Mouse (Mus musculus): ENCODE measurements around the gene Yeats4. TPM values are rescaled to one million over a fixed set of nuclear protein-coding genes. Genes with fewer than 3 reads are reported as not detected.
A peak's percentile ranks its signal among the peaks of the same experiment; 100 is the strongest.

The Yeats4 gene
- 53.4 and 59.1 TPM in 2 replicates for polyA plus RNA-seq (2011; ENCODE audit: insufficient read depth, insufficient read length, low replicate concordance, missing spikeins)

- Histone ChIP-seq H3K4me3 (replicated peaks; ENCODE audit: control insufficient read depth, low read depth, low read length) (peak within 1 kb of the TSS; percentile 81), H3K27ac (ENCODE audit: control insufficient read depth, insufficient read depth, low read depth, low read length, poor library complexity) (peak within 1 kb of the TSS; percentile 97), H3K4me1 (ENCODE audit: control insufficient read depth, insufficient read depth, low read length) (peaks cover 1% of the 10 kb centered on the region; the same call in 1 of the 2 replicates)
- TF ChIP-seq CTCF (IDR thresholded peaks at IDR 0.05; ENCODE audit: control insufficient read depth, insufficient read depth, low read length) (no peak), POLR2A (IDR thresholded peaks at IDR 0.05; ENCODE audit: borderline replicate concordance, control insufficient read depth, low read depth, low read length) (peak; percentile 83; the same call in 1 of the 2 replicates)
- 2% methylated on average over 63 of the region's 63 CpGs for WGBS
These were observed at the start of gene Yeats4 for GRCm38 (mm10) chr10:117224102-117224990. TSS of gene Yeats4 (minus strand) at chr10:117224507.

- H3K4me1 ChIP-seq (ENCODE audit: control insufficient read depth, insufficient read depth, low read length), result peaks cover 2% of the 10 kb centered on the region; the same call in 1 of the 2 replicates
- H3K4me3 ChIP-seq (replicated peaks; ENCODE audit: control insufficient read depth, low read depth, low read length), result no peak overlapping the region
- no peak overlapping the region for H3K27ac ChIP-seq (ENCODE audit: control insufficient read depth, insufficient read depth, low read depth, low read length, poor library complexity)
- TF ChIP-seq POLR2A (IDR thresholded peaks at IDR 0.05; ENCODE audit: borderline replicate concordance, control insufficient read depth, low read depth, low read length), result no peak
- TF ChIP-seq CTCF (IDR thresholded peaks at IDR 0.05; ENCODE audit: control insufficient read depth, insufficient read depth, low read length), result no peak
These were observed 47.7 kb upstream of the Yeats4 start for GRCm38 (mm10) chr10:117272023-117272422.

- Histone ChIP-seq H3K4me1 (ENCODE audit: control insufficient read depth, insufficient read depth, low read length) (no peaks in the 10 kb centered on the region), H3K4me3 (replicated peaks; ENCODE audit: control insufficient read depth, low read depth, low read length) (no peak overlapping the region), H3K27ac (ENCODE audit: control insufficient read depth, insufficient read depth, low read depth, low read length, poor library complexity) (no peak overlapping the region)
- no peak for TF ChIP-seq POLR2A (IDR thresholded peaks at IDR 0.05; ENCODE audit: borderline replicate concordance, control insufficient read depth, low read depth, low read length)
- TF ChIP-seq CTCF (IDR thresholded peaks at IDR 0.05; ENCODE audit: control insufficient read depth, insufficient read depth, low read length), result no peak
These were observed 35.6 kb upstream of the Yeats4 start for GRCm38 (mm10) chr10:117259870-117260269.

GRCm38 (mm10) chr10:117238603-117239002, 14.3 kb upstream of the Yeats4 start, which contains the start of gene 9530003J23Rik:
TSS of gene 9530003J23Rik (minus strand) at chr10:117238703.
- 83% methylated on average over 12 of the region's 12 CpGs for WGBS
- Histone ChIP-seq H3K4me3 (replicated peaks; ENCODE audit: control insufficient read depth, low read depth, low read length) (no peak within 1 kb of the TSS), H3K4me1 (ENCODE audit: control insufficient read depth, insufficient read depth, low read length) (no peaks in the 10 kb centered on the region), H3K27ac (ENCODE audit: control insufficient read depth, insufficient read depth, low read depth, low read length, poor library complexity) (no peak within 1 kb of the TSS)
- TF ChIP-seq CTCF (IDR thresholded peaks at IDR 0.05; ENCODE audit: control insufficient read depth, insufficient read depth, low read length) (no peak), POLR2A (IDR thresholded peaks at IDR 0.05; ENCODE audit: borderline replicate concordance, control insufficient read depth, low read depth, low read length) (no peak)

GRCm38 (mm10) chr10:117235866-117236265, 11.6 kb upstream of the Yeats4 start:
- no peaks in the 10 kb centered on the region for H3K4me1 ChIP-seq (ENCODE audit: control insufficient read depth, insufficient read depth, low read length)
- 67% methylated on average over 11 of the region's 11 CpGs for WGBS
- no peak overlapping the region for H3K27ac ChIP-seq (ENCODE audit: control insufficient read depth, insufficient read depth, low read depth, low read length, poor library complexity)
- TF ChIP-seq CTCF (IDR thresholded peaks at IDR 0.05; ENCODE audit: control insufficient read depth, insufficient read depth, low read length), result no peak
- TF ChIP-seq POLR2A (IDR thresholded peaks at IDR 0.05; ENCODE audit: borderline replicate concordance, control insufficient read depth, low read depth, low read length), result no peak
- no peak overlapping the region for H3K4me3 ChIP-seq (replicated peaks; ENCODE audit: control insufficient read depth, low read depth, low read length)

GRCm38 (mm10) chr10:117234825-117235224, 10.5 kb upstream of the Yeats4 start:
- 72% methylated on average over 4 of the region's 4 CpGs for WGBS
- H3K4me1 ChIP-seq (ENCODE audit: control insufficient read depth, insufficient read depth, low read length), result no peaks in the 10 kb centered on the region

GRCm38 (mm10) chr10:117229826-117230225, 5.5 kb upstream of the Yeats4 start:
- Histone ChIP-seq H3K4me3 (replicated peaks; ENCODE audit: control insufficient read depth, low read depth, low read length) (no peak overlapping the region), H3K27ac (ENCODE audit: control insufficient read depth, insufficient read depth, low read depth, low read length, poor library complexity) (no peak overlapping the region), H3K4me1 (ENCODE audit: control insufficient read depth, insufficient read depth, low read length) (no peaks in the 10 kb centered on the region)
- TF ChIP-seq POLR2A (IDR thresholded peaks at IDR 0.05; ENCODE audit: borderline replicate concordance, control insufficient read depth, low read depth, low read length), result no peak
- no peak for TF ChIP-seq CTCF (IDR thresholded peaks at IDR 0.05; ENCODE audit: control insufficient read depth, insufficient read depth, low read length)
- WGBS, result 81% methylated on average over 16 of the region's 16 CpGs

More at GRCm38 (mm10) chr10:117234825-117235224, 10.5 kb upstream of the Yeats4 start:
- no peak overlapping the region for H3K27ac ChIP-seq (ENCODE audit: control insufficient read depth, insufficient read depth, low read depth, low read length, poor library complexity)
- no peak overlapping the region for H3K4me3 ChIP-seq (replicated peaks; ENCODE audit: control insufficient read depth, low read depth, low read length)
- TF ChIP-seq CTCF (IDR thresholded peaks at IDR 0.05; ENCODE audit: control insufficient read depth, insufficient read depth, low read length) (no peak), POLR2A (IDR thresholded peaks at IDR 0.05; ENCODE audit: borderline replicate concordance, control insufficient read depth, low read depth, low read length) (no peak)

GRCm38 (mm10) chr10:117226002-117226401, 1.7 kb upstream of the Yeats4 start:
- peaks cover 1% of the 10 kb centered on the region; the same call in 1 of the 2 replicates for H3K4me1 ChIP-seq (ENCODE audit: control insufficient read depth, insufficient read depth, low read length)
- H3K4me3 ChIP-seq (replicated peaks; ENCODE audit: control insufficient read depth, low read depth, low read length), result no peak overlapping the region
- no peak for TF ChIP-seq CTCF (IDR thresholded peaks at IDR 0.05; ENCODE audit: control insufficient read depth, insufficient read depth, low read length)
- no peak for TF ChIP-seq POLR2A (IDR thresholded peaks at IDR 0.05; ENCODE audit: borderline replicate concordance, control insufficient read depth, low read depth, low read length)
- H3K27ac ChIP-seq (ENCODE audit: control insufficient read depth, insufficient read depth, low read depth, low read length, poor library complexity), result no peak overlapping the region
- 79% methylated on average over 3 of the region's 3 CpGs for WGBS

Data from bone marrow, adult 2 months (tissue).